Mouse (Mus musculus): Measurements from ENCODE around the gene Tpi1. TPM values are rescaled to one million over a fixed set of nuclear protein-coding genes. Genes with fewer than 3 reads are reported as not detected.

The Tpi1 gene
- polyA plus RNA-seq, 1 experiment from 2014 or later = 721 TPM

DNA sequence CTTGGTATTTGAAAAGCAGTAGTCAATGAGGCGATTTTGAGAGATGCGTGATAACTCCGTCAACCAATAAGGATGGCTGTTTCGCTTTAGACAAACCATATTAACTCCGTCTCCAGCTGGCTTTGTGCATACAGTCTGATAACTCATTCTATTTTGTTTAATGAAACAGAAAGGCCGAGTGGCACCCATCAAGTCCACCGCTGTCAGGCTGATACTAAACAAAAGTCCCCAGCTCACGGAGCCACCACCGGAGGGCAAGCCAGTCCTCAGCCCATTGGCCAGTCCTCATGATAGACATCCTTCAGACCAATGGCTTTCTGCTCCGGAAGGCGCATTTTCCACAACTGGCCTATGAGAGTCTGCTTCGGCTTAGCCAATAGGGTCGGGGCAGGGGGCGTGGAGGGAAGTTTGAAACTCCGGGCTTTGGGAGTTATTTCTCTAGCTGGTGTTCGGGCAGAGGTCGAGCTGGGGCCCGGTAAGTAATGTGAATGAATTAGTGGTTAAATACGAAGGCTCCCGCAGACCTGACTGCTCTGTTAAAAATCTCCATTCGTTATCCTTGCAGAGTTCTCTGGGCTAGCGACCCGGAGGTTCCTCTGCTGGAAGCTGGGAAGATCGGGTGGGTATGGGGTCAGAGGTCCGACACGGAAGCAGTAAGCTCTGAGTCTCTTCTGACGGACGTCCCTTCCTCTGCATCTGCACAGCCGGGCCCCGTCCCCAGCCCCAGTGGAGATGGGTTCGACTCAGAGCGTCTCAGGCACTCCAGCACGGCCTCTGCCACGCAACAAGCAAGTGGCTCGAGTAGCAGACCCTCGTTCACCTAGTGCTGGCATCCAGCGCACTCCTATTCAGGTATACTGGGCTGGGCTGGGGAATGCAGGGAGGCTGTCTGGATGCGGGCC, 16.0 kb upstream of the Tpi1 start:
- Histone ChIP-seq H3K4me1 (ENCODE audit: control insufficient read depth, insufficient read depth, low read length) (no peaks in the 10 kb centered on the region), H3K9me3 (replicated peaks; ENCODE audit: control insufficient read depth, low read length) (no peaks in the 10 kb centered on the region), H3K9ac (replicated peaks; ENCODE audit: low read length) (peak overlapping the region; percentile 64), H3K4me3 (ENCODE audit: low read depth, low read length) (peak overlapping the region; percentile 65), H3K36me3 (replicated peaks; ENCODE audit: control insufficient read depth, insufficient read depth, low read depth, low read length) (peaks cover 3% of the 10 kb centered on the region; the same call in 1 of the 2 replicates), H3K27ac (replicated peaks; ENCODE audit: low read depth, low read length) (peak overlapping the region; percentile 72), H3K4me2 (ENCODE audit: low read depth, low read length) (peak overlapping the region; percentile 64), H3K27me3 (ENCODE audit: control insufficient read depth, insufficient read depth, low read length) (no peaks in the 10 kb centered on the region)
- ATAC-seq (replicated peaks; ENCODE audit: insufficient number of reproducible peaks, low FRiP score, low TSS enrichment, low read depth) (peak; percentile 87), DNase-seq (ENCODE audit: low spot score) (peak; percentile 98)
- under 1% methylated on average over 38 of the region's 38 CpGs for WGBS

GRCm38 (mm10) chr6:124828868-124829798, 15.0 kb upstream of the Tpi1 start, which contains the start of the genes Usp5 and Cdca3:
Usp5 (minus strand) TSS chr6:124829484.
Cdca3 (plus strand) TSS chr6:124829547.
- peak; percentile 100 for DNase-seq (ENCODE audit: low spot score)
- Histone ChIP-seq H3K4me2 (ENCODE audit: low read depth, low read length) (peak within 1 kb of the TSS; percentile 87), H3K27me3 (ENCODE audit: control insufficient read depth, insufficient read depth, low read length) (no peaks in the 10 kb centered on the region), H3K27ac (replicated peaks; ENCODE audit: low read depth, low read length) (peak within 1 kb of the TSS; percentile 72), H3K9me3 (replicated peaks; ENCODE audit: control insufficient read depth, low read length) (no peaks in the 10 kb centered on the region), H3K9ac (replicated peaks; ENCODE audit: low read length) (peak within 1 kb of the TSS; percentile 73), H3K36me3 (replicated peaks; ENCODE audit: control insufficient read depth, insufficient read depth, low read depth, low read length) (peaks cover 5% of the 10 kb centered on the region), H3K4me3 (ENCODE audit: low read depth, low read length) (peak within 1 kb of the TSS; percentile 65), H3K4me1 (ENCODE audit: control insufficient read depth, insufficient read depth, low read length) (no peaks in the 10 kb centered on the region)
- ATAC-seq (replicated peaks; ENCODE audit: insufficient number of reproducible peaks, low FRiP score, low TSS enrichment, low read depth) = peak; percentile 95
- WGBS = under 1% methylated on average over 55 of the region's 55 CpGs

- Histone ChIP-seq H3K9me3 (replicated peaks; ENCODE audit: control insufficient read depth, low read length) (no peaks in the 10 kb centered on the region), H3K27me3 (ENCODE audit: control insufficient read depth, insufficient read depth, low read length) (no peaks in the 10 kb centered on the region), H3K27ac (replicated peaks; ENCODE audit: low read depth, low read length) (no peak overlapping the region), H3K36me3 (replicated peaks; ENCODE audit: control insufficient read depth, insufficient read depth, low read depth, low read length) (peaks cover 9% of the 10 kb centered on the region), H3K4me2 (ENCODE audit: low read depth, low read length) (peak overlapping the region; percentile 87), H3K4me3 (ENCODE audit: low read depth, low read length) (peak overlapping the region; percentile 65), H3K9ac (replicated peaks; ENCODE audit: low read length) (peak overlapping the region; percentile 73), H3K4me1 (ENCODE audit: control insufficient read depth, insufficient read depth, low read length) (no peaks in the 10 kb centered on the region)
- ATAC-seq (replicated peaks; ENCODE audit: insufficient number of reproducible peaks, low FRiP score, low TSS enrichment, low read depth) (no peak), DNase-seq (ENCODE audit: low spot score) (peak; percentile 44)
- WGBS = 26% methylated on average over 10 of the region's 10 CpGs
These were observed 14.1 kb upstream of the Tpi1 start for GRCm38 (mm10) chr6:124828101-124828592.

DNA sequence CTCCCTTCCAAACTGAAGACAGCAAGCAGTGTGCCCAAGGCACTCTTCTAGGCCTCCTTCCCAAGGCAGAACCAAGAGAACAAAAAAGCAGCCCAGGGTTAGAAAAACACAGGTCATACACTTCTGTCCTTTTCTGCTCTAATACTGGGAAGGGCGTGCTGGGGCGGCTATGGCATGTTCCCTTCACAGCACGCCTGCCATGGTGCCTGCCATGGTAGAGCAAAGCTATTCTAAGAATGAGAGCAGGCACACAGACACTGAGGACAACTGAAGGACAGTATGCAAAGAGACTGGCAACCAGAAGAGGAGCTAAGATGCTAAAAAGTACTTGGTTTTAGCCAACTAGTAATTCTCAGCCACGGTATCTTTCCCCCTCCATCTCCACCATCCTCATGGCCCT, 8.0 kb upstream of the Tpi1 start:
- ATAC-seq (replicated peaks; ENCODE audit: insufficient number of reproducible peaks, low FRiP score, low TSS enrichment, low read depth) = no peak
- Histone ChIP-seq H3K27me3 (ENCODE audit: control insufficient read depth, insufficient read depth, low read length) (no peaks in the 10 kb centered on the region), H3K4me3 (ENCODE audit: low read depth, low read length) (no peak overlapping the region), H3K27ac (replicated peaks; ENCODE audit: low read depth, low read length) (no peak overlapping the region), H3K9me3 (replicated peaks; ENCODE audit: control insufficient read depth, low read length) (no peaks in the 10 kb centered on the region), H3K4me2 (ENCODE audit: low read depth, low read length) (no peak overlapping the region), H3K4me1 (ENCODE audit: control insufficient read depth, insufficient read depth, low read length) (no peaks in the 10 kb centered on the region), H3K9ac (replicated peaks; ENCODE audit: low read length) (no peak overlapping the region), H3K36me3 (replicated peaks; ENCODE audit: control insufficient read depth, insufficient read depth, low read depth, low read length) (peaks cover 24% of the 10 kb centered on the region)
- 98% methylated on average over 4 of the region's 4 CpGs for WGBS
- DNase-seq (ENCODE audit: low spot score) = no peak

- Histone ChIP-seq H3K4me2 (ENCODE audit: low read depth, low read length) (no peak overlapping the region), H3K9me3 (replicated peaks; ENCODE audit: control insufficient read depth, low read length) (no peaks in the 10 kb centered on the region), H3K4me3 (ENCODE audit: low read depth, low read length) (no peak overlapping the region), H3K36me3 (replicated peaks; ENCODE audit: control insufficient read depth, insufficient read depth, low read depth, low read length) (peaks cover 22% of the 10 kb centered on the region), H3K9ac (replicated peaks; ENCODE audit: low read length) (no peak overlapping the region), H3K27ac (replicated peaks; ENCODE audit: low read depth, low read length) (no peak overlapping the region), H3K27me3 (ENCODE audit: control insufficient read depth, insufficient read depth, low read length) (no peaks in the 10 kb centered on the region), H3K4me1 (ENCODE audit: control insufficient read depth, insufficient read depth, low read length) (no peaks in the 10 kb centered on the region)
- WGBS = 93% methylated on average over 5 of the region's 5 CpGs
- DNase-seq (ENCODE audit: low spot score) (no peak), ATAC-seq (replicated peaks; ENCODE audit: insufficient number of reproducible peaks, low FRiP score, low TSS enrichment, low read depth) (no peak)
These were observed 6.8 kb upstream of the Tpi1 start for GRCm38 (mm10) chr6:124820891-124821290.

- Histone ChIP-seq H3K9me3 (replicated peaks; ENCODE audit: control insufficient read depth, low read length) (no peaks in the 10 kb centered on the region), H3K27me3 (ENCODE audit: control insufficient read depth, insufficient read depth, low read length) (no peaks in the 10 kb centered on the region), H3K4me3 (ENCODE audit: low read depth, low read length) (no peak overlapping the region), H3K27ac (replicated peaks; ENCODE audit: low read depth, low read length) (no peak overlapping the region), H3K4me1 (ENCODE audit: control insufficient read depth, insufficient read depth, low read length) (no peaks in the 10 kb centered on the region), H3K9ac (replicated peaks; ENCODE audit: low read length) (no peak overlapping the region), H3K4me2 (ENCODE audit: low read depth, low read length) (no peak overlapping the region), H3K36me3 (replicated peaks; ENCODE audit: control insufficient read depth, insufficient read depth, low read depth, low read length) (peaks cover 15% of the 10 kb centered on the region)
- no peak for DNase-seq (ENCODE audit: low spot score)
- ATAC-seq (replicated peaks; ENCODE audit: insufficient number of reproducible peaks, low FRiP score, low TSS enrichment, low read depth) = no peak
- 92% methylated on average over 8 of the region's 8 CpGs for WGBS
These were observed 3.9 kb upstream of the Tpi1 start for GRCm38 (mm10) chr6:124817971-124818370.

- Histone ChIP-seq H3K9me3 (replicated peaks; ENCODE audit: control insufficient read depth, low read length) (no peaks in the 10 kb centered on the region), H3K36me3 (replicated peaks; ENCODE audit: control insufficient read depth, insufficient read depth, low read depth, low read length) (peaks cover 15% of the 10 kb centered on the region), H3K9ac (replicated peaks; ENCODE audit: low read length) (no peak overlapping the region), H3K4me2 (ENCODE audit: low read depth, low read length) (no peak overlapping the region), H3K4me1 (ENCODE audit: control insufficient read depth, insufficient read depth, low read length) (no peaks in the 10 kb centered on the region), H3K27me3 (ENCODE audit: control insufficient read depth, insufficient read depth, low read length) (no peaks in the 10 kb centered on the region), H3K4me3 (ENCODE audit: low read depth, low read length) (no peak overlapping the region), H3K27ac (replicated peaks; ENCODE audit: low read depth, low read length) (no peak overlapping the region)
- DNase-seq (ENCODE audit: low spot score) (no peak), ATAC-seq (replicated peaks; ENCODE audit: insufficient number of reproducible peaks, low FRiP score, low TSS enrichment, low read depth) (no peak)
- 95% methylated on average over 8 of the region's 8 CpGs for WGBS
These were observed 3.5 kb upstream of the Tpi1 start for GRCm38 (mm10) chr6:124817563-124817962.

Measured in embryonic facial prominence, embryonic 11.5 days (tissue).